Mouse (Mus musculus): ENCODE data around the gene Gm21988.

Gene Gm21988

DNA sequence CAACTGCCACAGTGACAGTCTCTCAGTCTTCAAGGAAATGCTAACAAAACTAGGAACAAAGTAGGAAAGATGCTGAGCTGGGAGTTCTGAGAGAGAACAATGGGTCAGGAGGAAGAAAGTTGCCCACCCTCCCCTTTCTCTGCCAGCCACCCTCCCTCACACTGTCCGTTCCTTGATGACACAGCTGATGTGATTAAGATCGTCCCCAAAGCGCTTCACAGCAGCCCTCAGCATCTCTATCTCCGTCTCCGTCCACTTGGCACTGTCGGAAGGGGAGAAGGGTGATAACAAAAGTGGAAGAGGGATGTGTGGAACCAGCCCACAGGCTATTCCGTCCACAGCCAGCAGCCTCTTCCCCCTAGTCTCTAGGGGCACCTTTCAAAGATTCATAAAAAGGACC, 2.9 kb downstream of the Gm21988 start:
- DNase-seq (ENCODE audit: low read depth, low spot score), result no peak

DNA sequence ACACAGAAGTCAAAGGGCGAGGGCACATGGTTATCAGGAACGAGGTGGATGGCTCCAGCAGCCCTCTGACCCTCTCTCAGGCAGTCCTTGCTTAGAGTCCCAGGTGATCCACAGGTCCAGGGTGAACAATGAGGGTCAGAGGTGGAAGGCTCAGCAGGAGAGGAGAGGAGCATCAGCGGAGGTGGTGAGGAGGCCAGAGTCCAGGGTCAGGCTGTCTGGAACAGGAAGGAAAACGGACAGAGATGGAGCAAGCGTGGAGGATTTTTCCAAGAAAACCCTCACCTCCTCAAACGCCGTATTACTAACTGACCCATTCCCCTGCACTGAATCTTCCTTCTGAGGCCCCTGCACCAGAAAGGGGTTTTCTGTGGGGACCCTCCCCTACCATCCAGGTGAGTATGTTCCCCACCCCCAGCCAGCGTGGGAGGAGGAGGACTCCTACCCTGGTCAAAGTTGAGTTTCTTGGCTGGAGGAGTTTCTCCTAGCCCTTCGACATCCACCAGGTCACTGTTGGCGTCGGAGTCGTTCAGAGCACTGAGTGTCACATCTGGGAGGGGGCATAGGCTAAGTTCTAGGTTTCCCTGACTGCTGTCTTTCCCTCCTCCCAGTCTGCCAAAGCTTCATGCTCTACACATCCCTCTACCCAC, 4.3 kb downstream of the Gm21988 start:
- no peak for DNase-seq (ENCODE audit: low read depth, low spot score)

DNA sequence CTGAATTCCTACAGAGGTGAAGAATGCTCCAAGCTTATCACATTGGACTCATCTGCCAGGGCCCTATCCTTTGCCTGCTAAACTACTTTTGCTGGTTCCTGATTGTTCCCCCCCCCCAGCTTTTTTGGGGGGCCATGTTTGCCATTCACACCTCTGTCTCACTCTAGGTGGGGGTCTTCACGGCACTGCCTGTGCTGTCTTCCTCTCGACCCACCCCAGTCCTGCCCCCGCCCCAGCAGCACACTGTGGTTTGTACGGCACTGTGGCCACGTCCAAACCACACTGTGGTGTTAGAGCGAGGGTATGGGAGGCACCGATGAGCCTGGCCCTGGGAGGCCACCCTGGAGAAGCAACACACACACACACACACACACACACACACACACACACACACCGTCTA, 5.1 kb downstream of the Gm21988 start:
- no peak for DNase-seq (ENCODE audit: low read depth, low spot score)

DNA sequence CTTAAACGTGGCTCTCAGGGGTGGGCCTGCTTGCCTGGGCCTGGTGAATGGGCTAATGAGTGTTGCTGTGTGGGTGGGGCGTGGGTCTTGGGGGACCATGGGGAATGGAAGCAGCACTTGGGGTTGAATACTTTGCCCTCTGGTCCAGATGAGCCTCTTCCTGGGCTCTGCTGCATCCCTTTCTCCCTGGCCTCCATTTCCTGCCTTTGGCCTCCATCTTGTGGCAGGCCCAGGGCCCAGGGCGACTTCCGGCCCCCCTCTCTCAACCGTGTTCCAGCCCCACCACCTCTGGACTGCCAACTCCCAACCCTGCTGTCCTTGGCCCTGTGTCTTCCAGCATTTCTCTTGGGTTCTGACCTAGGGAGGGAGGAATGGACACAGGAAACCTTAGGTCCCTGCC, 5.6 kb downstream of the Gm21988 start:
- no peak for DNase-seq (ENCODE audit: low read depth, low spot score)

DNA sequence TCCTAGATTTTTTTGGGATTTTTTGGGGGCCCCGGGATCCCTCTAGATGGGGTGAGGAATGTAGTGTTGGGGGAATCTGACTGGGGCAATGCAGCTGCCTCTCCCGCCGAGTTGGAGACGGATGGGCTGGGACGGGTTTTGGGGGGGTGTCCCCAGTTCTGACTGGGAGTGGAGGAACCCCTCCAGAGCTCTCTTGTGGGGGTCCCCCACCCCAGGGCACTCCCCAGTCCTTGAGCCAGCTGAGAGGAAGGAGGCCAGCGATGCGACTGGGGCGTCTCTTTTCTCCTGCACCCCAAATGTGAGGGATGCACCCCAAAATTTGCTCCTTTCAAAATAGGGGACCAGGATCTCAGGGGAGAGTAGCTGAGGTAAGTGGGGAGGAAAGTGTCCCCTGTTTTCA, 6.6 kb downstream of the Gm21988 start:
- no peak for DNase-seq (ENCODE audit: low read depth, low spot score)

DNA sequence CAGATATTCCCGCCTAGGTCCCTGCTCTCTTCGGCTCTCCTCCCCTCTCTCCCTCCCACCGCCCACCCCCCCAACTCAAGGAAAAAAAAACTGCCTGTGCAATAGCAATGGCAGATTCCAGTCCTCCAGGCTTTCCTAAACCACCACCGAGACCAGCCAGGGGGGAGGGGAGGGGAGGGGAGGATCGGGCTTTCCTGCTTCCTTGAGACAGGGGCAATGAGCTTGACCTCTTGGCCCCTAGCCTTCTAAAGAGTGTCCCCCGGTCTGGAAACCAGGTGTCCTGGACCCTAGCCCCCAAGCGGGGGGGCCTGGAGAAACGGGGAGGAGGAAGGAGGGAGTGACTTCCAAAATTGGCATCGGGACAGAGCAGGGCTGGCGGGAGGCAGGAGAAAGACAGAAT, 7.1 kb downstream of the Gm21988 start:
- no peak for DNase-seq (ENCODE audit: low read depth, low spot score)

DNA sequence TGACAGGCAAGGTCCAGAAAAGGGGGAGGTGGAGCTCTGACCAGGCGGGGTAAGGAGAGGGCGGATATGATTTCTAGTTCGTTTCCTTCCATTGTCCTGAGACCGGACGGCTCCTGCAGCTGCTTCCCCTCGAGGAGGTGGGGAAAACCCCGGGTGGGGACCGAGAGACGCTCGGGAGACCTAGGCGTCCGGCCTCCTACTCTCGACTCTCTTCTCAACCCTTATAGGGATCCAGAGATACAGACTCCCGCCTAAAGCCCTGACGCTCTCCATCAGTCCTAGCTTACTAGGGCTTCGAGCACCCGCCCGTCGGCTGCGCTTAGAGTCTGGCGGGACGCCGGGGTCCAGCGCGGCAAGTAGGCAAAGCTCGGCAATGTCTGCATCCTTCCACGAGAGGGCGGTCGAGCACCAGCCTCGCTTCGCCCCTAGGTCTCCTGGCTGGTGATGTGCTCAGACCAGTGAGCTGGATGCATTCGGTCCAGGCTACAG, 9.3 kb downstream of the Gm21988 start:
- peak; percentile 71 for DNase-seq (ENCODE audit: low read depth, low spot score)

DNA sequence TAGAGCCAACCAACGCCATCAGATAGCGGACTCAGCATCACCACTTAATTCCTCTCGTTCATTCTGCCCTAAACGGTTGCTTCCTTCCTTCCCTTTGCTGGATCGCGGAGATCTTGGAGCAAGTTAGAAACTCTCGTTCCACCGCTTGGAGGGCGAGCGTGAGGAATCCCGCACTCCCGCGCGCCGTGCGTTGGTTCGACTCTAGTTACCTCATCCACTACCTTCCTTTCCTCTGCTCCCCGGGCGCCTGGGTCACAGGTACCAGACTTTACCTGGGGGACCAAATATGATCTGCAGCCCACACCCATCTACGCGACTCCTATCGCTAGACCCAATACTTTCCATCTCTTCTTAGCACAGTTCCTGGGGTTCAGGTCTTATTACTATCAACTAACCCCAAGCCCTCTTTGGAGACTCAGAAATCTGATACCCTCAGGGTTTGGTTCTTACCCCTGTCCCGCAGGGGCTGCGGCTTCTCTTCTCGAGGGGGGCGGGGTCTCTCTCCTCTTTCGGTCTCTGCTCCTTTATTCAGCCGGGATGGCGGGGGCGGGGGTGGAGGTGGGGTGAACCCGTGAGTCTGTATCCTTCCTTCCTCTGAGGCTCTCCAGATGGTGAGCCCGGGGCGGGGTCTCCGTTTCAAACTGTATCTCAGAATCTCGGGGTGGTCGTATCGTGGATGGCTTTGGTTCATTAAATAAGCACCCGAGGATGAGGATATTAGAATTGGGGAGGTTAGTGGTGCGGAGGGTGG, 10.2 kb downstream of the Gm21988 start, which contains the start of gene Bcl6b:
Gene Bcl6b (minus strand): TSS at position 539 of the 751 bp plus-strand sequence.
- DNase-seq (ENCODE audit: low read depth, low spot score), result no peak

DNA sequence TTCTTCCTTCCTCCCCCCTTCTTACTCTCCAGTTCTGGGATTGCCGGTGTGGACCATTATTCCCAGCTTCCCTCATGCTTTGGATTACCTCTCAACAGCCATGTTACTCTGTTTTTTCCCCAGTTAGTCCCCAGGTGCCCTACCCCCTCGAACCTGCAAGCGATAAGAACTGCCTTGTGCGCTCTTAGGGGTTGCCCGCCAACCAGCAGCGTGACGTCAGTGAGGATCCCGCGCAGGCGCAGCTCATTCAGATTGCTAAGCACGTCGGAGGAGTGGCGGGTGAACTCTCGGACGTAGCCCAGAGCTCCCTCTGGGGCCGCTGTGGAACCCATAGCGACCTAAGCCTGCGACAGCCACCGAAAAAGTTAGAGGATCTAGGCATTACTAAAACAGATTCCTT, 10.8 kb downstream of the Gm21988 start:
- peak; percentile 68 for DNase-seq (ENCODE audit: low read depth, low spot score)

DNA sequence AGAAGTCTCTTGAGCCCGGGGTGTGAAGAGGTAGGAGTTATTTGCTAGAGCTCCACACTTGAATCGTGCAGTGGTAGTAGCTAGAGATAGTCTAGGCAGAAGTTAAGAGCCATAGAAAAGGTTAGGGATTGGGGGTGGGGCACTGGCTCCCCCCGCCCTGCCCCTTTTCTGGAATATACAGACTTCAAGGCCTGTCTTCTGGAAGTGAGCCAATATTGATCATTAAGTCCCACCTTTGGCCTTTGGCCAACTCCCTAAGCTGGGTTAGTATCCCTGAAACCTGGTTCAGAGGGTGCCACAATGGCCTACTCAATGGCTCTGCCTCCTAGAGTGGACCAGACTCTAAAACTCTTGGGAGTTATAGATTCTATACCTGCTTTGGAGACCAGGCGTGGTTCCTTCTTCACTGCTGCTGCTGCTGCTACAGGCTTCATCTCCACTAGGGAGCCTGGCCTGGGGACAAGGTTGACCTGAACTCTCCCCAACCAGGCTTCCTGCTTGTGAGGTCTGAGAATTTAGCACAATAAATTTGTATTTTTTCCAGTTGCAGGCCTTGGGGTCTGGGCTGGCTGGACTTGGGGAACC, 11.9 kb downstream of the Gm21988 start:
- DNase-seq (ENCODE audit: low read depth, low spot score), result no peak

DNA sequence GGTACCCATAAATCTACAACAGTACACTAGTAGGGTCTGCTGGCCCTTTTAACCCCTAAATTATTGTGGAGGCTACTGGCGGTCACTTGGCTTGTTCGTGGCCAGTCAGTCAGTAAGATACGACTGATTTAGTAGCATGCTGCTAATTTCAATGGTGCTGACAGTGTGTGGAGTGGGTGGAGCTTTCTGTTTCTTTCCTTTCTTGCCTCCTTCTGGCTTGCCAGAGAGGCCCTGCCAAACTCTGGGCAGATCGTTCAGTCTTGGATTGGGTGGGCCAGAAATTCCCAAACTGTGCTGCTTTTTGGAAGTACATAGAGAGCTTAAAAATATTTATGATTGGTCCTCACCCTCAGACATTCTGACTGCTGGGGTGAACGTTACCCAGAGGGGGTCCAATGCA, 12.5 kb downstream of the Gm21988 start:
- DNase-seq (ENCODE audit: low read depth, low spot score), result no peak

DNA sequence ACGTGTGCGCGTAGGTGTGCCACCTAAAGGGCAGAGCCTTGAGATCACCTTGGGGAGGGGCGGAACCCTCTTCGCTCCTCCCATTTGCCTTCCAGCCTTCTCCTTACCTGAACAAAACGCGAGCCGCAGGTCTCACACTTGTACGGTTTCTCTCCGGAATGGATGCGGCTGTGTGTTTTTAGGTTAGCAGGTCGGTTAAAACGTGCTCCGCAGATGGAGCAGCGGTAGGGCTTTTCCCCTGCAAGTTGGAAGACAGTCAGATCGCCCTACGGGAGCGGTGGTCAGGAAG, 13.1 kb downstream of the Gm21988 start:
- DNase-seq (ENCODE audit: low read depth, low spot score), result no peak

DNA sequence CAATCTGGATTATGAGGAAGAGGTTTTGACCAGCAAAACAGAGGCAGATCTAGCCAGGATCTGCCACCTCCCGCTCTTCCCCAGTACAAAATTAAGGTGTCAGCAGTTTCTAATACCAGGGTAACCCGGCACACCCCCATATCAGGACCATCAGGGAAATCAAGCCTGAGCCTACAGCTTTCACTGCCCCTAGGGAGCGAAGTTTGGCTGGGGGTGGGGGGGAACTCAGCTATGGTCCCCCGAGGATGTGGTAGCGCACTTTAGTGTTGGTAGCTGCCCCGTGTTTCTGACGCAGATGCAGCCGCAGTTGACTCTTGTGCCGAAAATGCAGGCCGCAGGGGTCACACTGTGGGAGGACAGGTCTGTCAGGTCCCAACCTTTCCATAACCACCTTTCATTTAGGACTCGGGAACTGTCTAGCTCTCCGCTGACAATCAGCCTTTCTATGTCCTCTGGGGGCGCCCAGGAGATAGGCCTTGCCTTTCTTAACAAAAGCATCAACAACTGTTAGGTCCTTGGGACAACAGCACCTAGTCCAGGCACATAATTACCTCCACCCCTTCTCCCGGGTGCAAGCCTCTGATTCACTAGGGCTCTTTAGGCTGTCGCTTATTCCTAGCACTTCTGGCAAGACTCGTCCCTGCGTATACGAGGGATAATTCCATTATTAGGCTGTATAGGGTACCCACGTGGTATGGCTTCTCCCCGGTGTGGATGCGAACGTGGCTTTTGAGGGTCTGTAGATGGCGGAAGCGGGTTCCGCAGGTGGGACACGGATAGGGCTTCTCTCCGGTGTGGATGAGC, 13.6 kb downstream of the Gm21988 start:
- DNase-seq (ENCODE audit: low read depth, low spot score), result no peak

DNA sequence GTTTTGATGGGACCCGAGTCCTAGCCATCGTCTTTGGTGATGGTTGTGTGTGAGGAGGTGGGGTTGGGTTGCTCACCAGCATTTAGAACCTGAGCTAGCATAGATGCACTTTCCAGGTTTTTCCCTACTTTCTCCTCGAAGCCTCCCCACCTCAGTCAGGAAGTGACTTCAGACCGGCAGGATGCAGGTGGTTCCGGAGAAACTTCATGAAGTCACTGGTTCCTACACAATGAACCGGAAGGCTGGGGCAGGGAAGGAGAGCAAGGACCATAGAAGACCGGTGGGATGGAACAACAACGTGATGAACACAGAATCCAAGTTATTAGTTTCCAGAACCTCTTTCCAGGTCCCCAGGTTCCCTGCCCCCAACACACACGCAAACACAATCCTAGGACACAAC, 15.9 kb downstream of the Gm21988 start:
- DNase-seq (ENCODE audit: low read depth, low spot score), result no peak

DNA sequence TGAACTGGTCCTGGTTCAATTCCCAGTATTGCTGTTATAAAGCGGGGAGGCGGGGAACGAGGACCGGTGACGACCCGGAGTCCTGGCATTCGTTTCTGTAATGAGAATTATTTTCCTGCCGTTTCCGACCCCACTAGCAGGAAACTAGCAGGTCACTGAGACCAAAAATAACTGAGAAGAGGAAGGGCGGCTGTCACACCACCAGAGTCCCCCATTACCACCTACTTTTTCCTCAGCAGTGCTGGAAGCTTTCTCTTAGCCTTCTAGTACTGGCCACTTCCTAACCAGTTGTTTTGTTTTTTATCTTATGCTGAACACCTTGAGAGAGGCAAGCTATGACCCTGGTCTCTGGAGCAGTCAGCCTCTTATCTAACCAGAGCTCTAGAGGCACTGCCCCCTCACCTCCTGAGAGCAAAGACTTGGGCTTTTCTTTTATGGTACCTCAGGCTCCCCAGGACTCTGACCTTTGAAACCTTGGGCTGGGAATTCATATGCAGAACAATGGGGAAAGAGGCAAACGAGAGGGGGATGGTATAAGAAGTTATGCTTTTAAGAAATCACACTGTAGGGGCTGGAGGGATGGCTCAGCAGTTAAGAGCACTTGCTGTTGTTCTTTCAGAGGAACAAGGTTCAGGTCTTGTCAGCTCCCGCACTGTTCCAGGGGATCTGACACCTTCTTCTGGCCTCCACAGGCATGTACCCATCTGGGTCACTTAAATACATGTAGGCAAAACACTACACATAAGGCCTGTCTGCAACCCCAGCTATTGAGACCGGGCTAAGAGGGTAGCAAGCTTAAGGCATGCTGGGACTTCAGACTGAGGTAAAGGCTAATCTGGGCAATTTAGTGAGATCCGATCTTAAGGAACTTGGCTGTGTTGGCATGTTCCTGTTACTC, 17.8 kb downstream of the Gm21988 start:
- DNase-seq (ENCODE audit: low read depth, low spot score), result no peak

DNA sequence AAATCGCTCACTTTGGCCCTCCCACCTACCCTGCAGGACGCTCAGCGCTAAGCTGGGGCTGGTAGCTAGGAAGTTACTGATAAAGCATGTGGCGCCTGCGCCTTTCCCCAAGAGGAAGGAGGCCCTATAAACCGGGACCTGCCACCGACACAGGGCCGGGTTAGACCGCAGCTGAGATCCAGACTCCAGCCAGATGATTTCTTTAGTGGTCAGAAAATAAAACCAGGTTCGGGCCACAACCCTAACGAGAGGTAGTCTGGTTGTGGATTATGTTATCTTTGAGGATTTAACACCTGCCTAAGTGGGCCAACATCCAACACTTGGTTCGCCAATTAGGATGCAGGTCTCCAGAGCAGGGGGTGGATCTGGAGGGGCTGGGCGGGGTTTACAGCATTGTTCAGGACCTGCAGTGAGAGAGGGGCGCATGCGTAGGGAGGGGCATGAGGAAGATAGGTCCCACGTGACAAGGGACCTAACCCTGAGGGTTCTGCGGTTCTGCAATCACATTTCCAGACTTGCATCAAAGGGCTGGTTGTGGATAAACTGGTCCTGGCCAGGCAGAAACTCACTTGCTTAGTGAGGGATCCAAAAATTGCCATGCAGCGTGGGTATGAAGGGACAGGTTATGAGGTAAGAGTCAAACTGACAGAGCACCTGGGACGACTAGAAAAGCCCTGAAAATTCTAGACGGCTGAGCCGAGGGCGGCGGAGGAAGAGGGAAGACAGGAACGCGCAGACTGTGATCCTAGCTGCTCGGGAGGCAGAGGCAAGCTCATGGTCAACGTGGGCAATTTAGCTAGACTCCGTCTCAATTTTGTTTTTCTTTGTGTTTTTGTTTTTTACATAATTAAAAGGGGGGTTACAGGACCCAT, 18.7 kb downstream of the Gm21988 start, which contains the start of gene Slc16a13:
Gene Slc16a13 (minus strand): TSS at position 334 of the 872 bp plus-strand sequence.
- DNase-seq (ENCODE audit: low read depth, low spot score), result peak; percentile 92

DNA sequence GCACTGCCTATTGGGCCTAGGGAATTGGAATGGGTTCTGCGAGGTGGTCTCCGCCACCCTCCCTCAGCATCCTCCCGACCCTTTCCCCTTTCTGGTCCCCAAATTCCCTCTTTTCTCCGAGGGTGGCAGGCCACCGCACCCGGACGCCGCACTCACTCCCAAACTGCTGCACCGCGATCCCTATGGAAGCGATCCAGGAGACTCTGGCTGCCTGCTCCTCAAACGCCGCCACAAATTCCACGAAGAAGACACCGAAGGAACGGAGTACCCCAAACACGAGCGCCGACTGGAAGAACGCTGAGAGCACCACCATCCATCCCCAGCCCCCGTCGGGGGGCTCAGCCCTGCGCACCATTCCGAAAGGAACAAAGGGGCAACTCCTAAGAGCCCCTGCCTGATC, 19.3 kb downstream of the Gm21988 start:
- no peak for DNase-seq (ENCODE audit: low read depth, low spot score)

DNA sequence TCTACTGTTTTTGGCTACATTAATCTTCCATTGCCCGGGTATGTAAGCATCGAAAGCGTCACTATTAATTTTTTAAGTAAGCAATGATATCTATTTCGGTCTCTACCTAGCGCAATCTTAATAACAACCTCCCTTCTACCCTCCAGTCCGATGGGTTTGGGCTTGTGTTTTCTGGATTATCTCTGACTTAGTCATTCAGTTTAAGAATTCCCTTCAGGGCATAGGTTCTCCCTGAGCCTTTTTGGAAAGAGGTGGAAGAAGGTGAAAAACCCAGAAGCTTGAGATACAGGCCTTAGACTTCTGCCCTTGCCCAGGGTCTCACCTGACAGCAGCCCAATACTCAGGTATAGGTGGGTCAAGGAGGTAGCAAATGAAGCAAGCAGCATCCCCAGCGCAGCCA, 19.8 kb downstream of the Gm21988 start:
- DNase-seq (ENCODE audit: low read depth, low spot score), result no peak

DNA sequence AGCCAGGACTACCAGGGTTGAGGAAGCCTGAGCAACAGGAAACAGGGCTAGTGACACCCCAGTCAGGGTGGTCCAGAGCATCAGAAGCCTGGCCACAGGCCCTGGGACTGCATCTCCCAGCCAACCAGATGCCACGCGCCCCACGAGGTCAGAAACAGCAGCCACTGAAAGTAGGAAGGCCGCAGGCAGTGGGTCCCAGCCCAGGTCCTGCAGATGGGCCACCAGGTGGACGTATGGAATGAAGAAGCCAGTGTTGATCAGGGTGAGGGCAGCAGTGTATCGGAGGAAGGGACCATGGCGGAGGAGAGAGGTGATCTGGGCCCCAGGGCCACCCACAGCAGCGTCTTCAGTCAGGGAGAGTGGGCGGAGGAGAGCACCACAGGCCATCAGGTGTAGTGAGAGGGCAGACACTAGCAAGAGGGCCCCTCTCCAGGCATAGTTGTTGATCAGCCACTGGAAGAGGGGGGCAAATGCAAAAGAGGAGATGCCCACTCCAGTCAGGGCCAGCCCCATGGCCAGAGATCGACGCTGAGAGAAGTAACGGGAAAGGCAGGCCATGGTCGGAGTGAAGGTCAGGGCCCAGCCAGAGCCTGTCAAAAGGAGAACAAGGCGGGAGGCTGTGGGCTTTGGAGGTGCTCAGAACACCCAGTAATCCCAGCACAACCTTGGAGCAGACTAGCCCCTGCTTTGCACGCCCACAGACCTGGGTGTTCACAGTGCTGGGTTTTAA, 20.7 kb downstream of the Gm21988 start:
- DNase-seq (ENCODE audit: low read depth, low spot score), result no peak
